Mouse (Mus musculus): Measurements from ENCODE around the gene Zfand6. TPM values are rescaled to one million over a fixed set of nuclear protein-coding genes. Genes with fewer than 3 reads are reported as not detected.

The Zfand6 gene
- polyA plus RNA-seq, 1 experiment from 2014 or later = 208 TPM

DNA sequence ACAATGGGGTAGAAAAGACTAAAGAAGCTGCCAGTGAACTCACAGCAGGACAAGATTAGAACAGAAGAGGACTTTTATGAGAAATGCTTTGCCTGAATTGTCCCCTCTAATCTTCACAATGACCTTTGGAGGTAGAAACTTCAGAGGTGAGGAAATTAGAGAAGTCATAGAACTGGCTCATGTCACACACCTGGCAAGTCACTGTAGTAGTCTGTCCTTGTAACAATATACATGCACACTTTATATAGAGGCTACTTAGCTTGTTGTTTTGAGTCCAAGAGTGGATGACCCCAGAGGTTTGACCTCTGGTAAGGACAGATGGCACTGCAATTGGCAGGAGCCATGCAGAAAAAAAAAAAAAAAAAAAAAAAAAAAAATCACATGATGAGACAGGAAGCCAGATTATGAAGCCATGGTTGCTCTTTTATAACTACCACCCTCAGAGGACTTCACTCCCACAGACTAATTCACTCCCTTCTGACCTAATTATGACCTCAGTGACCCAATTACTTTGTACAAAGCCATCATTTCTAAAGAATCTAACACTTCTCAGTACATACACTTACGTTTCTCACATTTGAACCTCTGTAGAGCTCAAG, 20.1 kb downstream of the Zfand6 start:
- Histone ChIP-seq H3K27ac (ENCODE audit: low read depth, low read length) (no peak overlapping the region), H3K36me3 (ENCODE audit: control insufficient read depth, insufficient read depth, low read length) (no peaks in the 10 kb centered on the region), H3K4me2 (replicated peaks; ENCODE audit: low read depth, low read length) (no peak overlapping the region), H3K4me3 (ENCODE audit: low read depth, low read length) (no peak overlapping the region), H3K9ac (ENCODE audit: low read depth, low read length) (no peak overlapping the region), H3K27me3 (ENCODE audit: control insufficient read depth, insufficient read depth, low read length) (no peaks in the 10 kb centered on the region), H3K4me1 (replicated peaks; ENCODE audit: control insufficient read depth, insufficient read depth, low read length) (no peaks in the 10 kb centered on the region), H3K9me3 (ENCODE audit: control insufficient read depth, low read length) (no peaks in the 10 kb centered on the region)
- ATAC-seq (ENCODE audit: low FRiP score) (no peak), DNase-seq (ENCODE audit: low spot score) (no peak)
- 50% methylated on average over 1 of the region's 1 CpGs for WGBS

DNA sequence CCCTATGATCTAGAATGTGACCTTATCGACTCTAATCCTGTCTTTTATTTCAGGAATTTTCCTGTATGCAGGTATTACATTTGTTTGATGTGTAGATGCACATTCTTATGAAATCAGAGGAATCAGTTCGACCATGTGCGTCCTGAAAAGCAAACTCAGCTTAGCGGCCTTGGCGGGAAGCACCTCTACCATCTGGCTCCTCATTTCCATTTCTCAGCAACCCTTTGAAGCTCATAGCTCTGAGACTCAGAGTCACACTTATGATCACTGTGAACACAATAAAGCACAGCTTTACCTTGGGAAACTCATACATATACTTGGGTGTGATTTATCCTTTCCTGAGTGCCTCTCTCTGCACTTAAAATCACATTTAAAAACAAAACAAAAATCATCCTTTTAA, 21.8 kb downstream of the Zfand6 start:
- H3K4me1 ChIP-seq (replicated peaks; ENCODE audit: control insufficient read depth, insufficient read depth, low read length) = no peaks in the 10 kb centered on the region
- no peak overlapping the region for H3K9ac ChIP-seq (ENCODE audit: low read depth, low read length)
- H3K9me3 ChIP-seq (ENCODE audit: control insufficient read depth, low read length) = no peaks in the 10 kb centered on the region
- no peak overlapping the region for H3K4me2 ChIP-seq (replicated peaks; ENCODE audit: low read depth, low read length)
- H3K27me3 ChIP-seq (ENCODE audit: control insufficient read depth, insufficient read depth, low read length) = no peaks in the 10 kb centered on the region
- 85% methylated on average over 5 of the region's 5 CpGs for WGBS
- no peak overlapping the region for H3K4me3 ChIP-seq (ENCODE audit: low read depth, low read length)
- no peaks in the 10 kb centered on the region for H3K36me3 ChIP-seq (ENCODE audit: control insufficient read depth, insufficient read depth, low read length)
- no peak overlapping the region for H3K27ac ChIP-seq (ENCODE audit: low read depth, low read length)
- ATAC-seq (ENCODE audit: low FRiP score) = no peak
- DNase-seq (ENCODE audit: low spot score) = no peak

DNA sequence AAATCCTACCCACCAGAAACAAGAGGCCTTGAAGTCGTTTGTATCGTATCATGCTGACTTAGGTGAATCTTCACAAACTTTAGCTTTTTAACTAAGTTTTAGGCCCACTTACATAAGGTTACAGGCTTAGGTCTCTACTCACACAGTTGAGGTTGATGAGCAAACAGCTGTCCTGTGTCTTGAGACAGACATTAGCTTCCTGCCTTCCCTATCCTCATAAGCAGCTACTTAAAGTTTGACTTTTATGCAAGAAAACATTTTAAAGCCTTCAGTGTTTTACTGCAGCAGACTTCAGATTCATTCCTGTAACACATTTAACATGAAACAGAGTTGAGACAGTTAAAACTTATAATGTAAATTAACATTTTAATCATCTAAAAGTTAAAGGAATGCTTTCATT, 37.0 kb downstream of the Zfand6 start:
- H3K27me3 ChIP-seq (ENCODE audit: control insufficient read depth, insufficient read depth, low read length) = no peaks in the 10 kb centered on the region
- no peak overlapping the region for H3K27ac ChIP-seq (ENCODE audit: low read depth, low read length)
- no peaks in the 10 kb centered on the region for H3K9me3 ChIP-seq (ENCODE audit: control insufficient read depth, low read length)
- ATAC-seq (ENCODE audit: low FRiP score) = no peak
- DNase-seq (ENCODE audit: low spot score) = no peak
- H3K4me1 ChIP-seq (replicated peaks; ENCODE audit: control insufficient read depth, insufficient read depth, low read length) = no peaks in the 10 kb centered on the region
- no peak overlapping the region for H3K9ac ChIP-seq (ENCODE audit: low read depth, low read length)
- H3K36me3 ChIP-seq (ENCODE audit: control insufficient read depth, insufficient read depth, low read length) = no peaks in the 10 kb centered on the region
- H3K4me2 ChIP-seq (replicated peaks; ENCODE audit: low read depth, low read length) = no peak overlapping the region
- no peak overlapping the region for H3K4me3 ChIP-seq (ENCODE audit: low read depth, low read length)
- 85% methylated on average over 2 of the region's 2 CpGs for WGBS

DNA sequence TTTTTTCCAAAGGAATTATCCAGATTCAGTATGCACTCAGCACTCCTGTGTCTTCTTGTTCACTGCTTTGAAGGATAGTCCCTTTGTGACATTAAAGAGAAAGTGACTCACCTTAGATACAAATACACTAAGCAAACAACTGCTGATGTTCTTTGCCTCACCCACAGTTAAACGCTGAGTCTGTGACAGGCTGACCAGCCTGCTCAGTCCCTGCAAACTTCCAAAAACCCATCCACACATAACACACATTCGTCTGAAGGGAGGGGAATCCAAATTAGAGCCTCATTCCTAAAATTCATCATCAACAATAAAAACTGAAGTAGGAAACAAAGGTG, 37.8 kb downstream of the Zfand6 start:
- Histone ChIP-seq H3K4me3 (ENCODE audit: low read depth, low read length) (no peak overlapping the region), H3K27me3 (ENCODE audit: control insufficient read depth, insufficient read depth, low read length) (no peaks in the 10 kb centered on the region), H3K27ac (ENCODE audit: low read depth, low read length) (no peak overlapping the region), H3K4me2 (replicated peaks; ENCODE audit: low read depth, low read length) (no peak overlapping the region), H3K9me3 (ENCODE audit: control insufficient read depth, low read length) (no peaks in the 10 kb centered on the region), H3K9ac (ENCODE audit: low read depth, low read length) (no peak overlapping the region), H3K36me3 (ENCODE audit: control insufficient read depth, insufficient read depth, low read length) (no peaks in the 10 kb centered on the region), H3K4me1 (replicated peaks; ENCODE audit: control insufficient read depth, insufficient read depth, low read length) (no peaks in the 10 kb centered on the region)
- no peak for DNase-seq (ENCODE audit: low spot score)
- no peak for ATAC-seq (ENCODE audit: low FRiP score)
- 86% methylated on average over 2 of the region's 2 CpGs for whole genome bisulfite sequencing

DNA sequence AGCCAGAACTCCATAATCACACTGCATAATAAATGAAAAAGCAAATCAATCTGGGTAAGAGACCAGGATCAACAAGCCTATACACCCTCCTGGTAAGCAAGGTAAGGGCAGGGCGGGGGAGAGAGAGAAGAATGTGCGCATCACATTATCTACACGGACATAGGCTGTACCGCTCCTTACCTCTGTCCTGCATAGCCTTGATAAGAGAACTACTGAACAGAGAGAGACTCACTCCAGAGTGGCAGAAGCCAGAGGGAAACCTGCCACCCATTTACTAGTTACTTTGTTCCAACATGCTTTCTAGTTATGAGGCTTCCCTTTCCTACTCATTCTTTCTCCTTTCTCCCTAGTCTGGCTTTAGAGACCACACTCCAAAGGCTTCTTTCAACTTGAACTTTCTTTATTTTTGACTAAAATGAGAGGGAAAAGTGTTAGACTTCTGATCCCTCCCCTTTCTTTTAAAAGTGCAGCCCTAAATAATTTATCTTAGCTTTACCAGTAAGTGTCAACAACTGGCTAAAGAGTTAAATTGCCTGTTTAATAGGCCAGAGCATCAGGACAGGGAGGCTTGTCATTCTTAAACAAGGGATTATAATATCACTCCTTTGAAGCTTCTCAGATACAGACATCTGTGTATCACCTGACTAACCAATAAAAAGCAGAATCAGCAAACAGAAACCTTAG, 38.3 kb downstream of the Zfand6 start:
- ATAC-seq (ENCODE audit: low FRiP score) = no peak
- no peak overlapping the region for H3K9ac ChIP-seq (ENCODE audit: low read depth, low read length)
- no peak for DNase-seq (ENCODE audit: low spot score)
- H3K27me3 ChIP-seq (ENCODE audit: control insufficient read depth, insufficient read depth, low read length) = no peaks in the 10 kb centered on the region
- H3K36me3 ChIP-seq (ENCODE audit: control insufficient read depth, insufficient read depth, low read length) = no peaks in the 10 kb centered on the region
- no peaks in the 10 kb centered on the region for H3K4me1 ChIP-seq (replicated peaks; ENCODE audit: control insufficient read depth, insufficient read depth, low read length)
- H3K4me2 ChIP-seq (replicated peaks; ENCODE audit: low read depth, low read length) = no peak overlapping the region
- H3K9me3 ChIP-seq (ENCODE audit: control insufficient read depth, low read length) = no peaks in the 10 kb centered on the region
- 81% methylated on average over 4 of the region's 4 CpGs for WGBS
- no peak overlapping the region for H3K27ac ChIP-seq (ENCODE audit: low read depth, low read length)
- H3K4me3 ChIP-seq (ENCODE audit: low read depth, low read length) = no peak overlapping the region

DNA sequence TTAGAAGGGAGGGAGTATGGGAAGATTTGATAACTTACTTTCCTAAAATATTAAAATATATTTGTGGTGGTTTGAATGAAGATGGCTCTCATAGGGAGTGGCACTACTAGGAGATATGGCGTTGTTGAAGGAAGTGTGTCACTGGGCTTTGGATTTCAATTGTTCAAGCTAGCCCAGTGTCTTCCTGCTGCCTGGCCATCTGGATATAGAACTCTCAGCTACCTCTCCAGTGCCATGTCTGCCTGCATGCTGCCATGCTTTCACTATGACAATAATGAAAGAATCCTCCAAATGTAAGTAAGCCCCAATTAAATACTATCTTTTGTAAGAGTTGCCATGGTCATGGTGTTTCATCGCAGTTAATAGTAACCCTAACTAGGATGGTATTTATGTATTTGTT, 40.7 kb downstream of the Zfand6 start:
- no peaks in the 10 kb centered on the region for H3K9me3 ChIP-seq (ENCODE audit: control insufficient read depth, low read length)
- 96% methylated on average over 2 of the region's 2 CpGs for WGBS
- DNase-seq (ENCODE audit: low spot score) = no peak
- H3K4me3 ChIP-seq (ENCODE audit: low read depth, low read length) = no peak overlapping the region
- ATAC-seq (ENCODE audit: low FRiP score) = no peak
- H3K9ac ChIP-seq (ENCODE audit: low read depth, low read length) = no peak overlapping the region
- H3K27me3 ChIP-seq (ENCODE audit: control insufficient read depth, insufficient read depth, low read length) = no peaks in the 10 kb centered on the region
- H3K36me3 ChIP-seq (ENCODE audit: control insufficient read depth, insufficient read depth, low read length) = no peaks in the 10 kb centered on the region
- H3K4me2 ChIP-seq (replicated peaks; ENCODE audit: low read depth, low read length) = no peak overlapping the region
- no peaks in the 10 kb centered on the region for H3K4me1 ChIP-seq (replicated peaks; ENCODE audit: control insufficient read depth, insufficient read depth, low read length)
- no peak overlapping the region for H3K27ac ChIP-seq (ENCODE audit: low read depth, low read length)

DNA sequence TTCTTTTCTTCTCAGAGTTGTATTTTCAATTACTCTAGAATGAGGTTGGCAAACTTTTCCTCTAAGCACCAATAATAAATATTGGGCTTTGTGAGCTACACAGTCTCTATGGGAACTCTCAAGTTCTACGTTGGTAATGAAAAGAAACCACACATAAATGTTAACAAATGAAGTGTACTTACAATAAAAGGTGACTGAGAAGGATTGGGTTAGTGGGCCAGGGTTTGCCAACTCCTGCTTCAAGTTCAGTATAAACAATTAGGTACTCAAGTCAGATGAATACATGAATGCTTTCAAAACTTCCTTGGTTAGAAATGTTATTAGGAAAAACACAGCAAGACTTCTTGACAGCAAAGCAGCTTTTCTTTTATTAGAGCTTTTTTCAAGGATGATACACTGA, 43.5 kb downstream of the Zfand6 start:
- WGBS = 80% methylated on average over 1 of the region's 1 CpGs
- ATAC-seq (ENCODE audit: low FRiP score) (no peak), DNase-seq (ENCODE audit: low spot score) (no peak)

DNA sequence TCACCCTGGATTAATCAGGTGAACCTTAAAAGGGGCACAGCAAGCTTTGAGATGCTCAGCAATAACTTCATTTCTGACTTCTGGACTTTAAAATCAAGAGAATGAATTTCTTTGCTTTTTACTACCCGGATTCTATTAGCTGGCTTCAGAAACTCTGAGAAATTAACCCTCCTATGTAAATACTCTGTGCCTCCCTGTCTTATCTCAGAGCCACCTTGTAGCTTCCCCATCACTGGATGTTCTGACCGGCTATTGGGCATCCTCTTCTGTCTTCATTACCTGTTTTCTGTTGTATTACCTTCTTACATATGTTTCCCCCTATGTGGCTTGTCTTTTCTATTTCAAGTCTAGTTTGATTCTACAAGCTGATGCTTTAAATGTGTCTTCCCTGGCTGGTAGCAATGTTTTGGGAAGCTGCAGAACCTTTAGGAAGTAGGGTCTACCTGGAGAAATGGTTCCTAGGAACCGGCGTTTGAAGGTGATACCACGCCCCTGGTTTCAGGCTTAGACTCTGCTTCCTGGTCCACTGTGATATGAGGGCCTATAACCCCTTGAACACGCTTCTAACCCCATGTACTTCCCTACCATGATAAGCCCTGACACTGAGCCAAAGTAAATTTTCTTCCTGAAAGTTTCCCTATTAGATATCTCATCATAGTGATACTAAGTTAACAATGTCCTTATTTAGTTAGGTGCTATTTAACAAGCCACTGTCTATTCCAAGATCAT, 46.3 kb downstream of the Zfand6 start:
- DNase-seq (ENCODE audit: low spot score) = no peak
- Histone ChIP-seq H3K27ac (ENCODE audit: low read depth, low read length) (no peak overlapping the region), H3K4me1 (replicated peaks; ENCODE audit: control insufficient read depth, insufficient read depth, low read length) (no peaks in the 10 kb centered on the region), H3K36me3 (ENCODE audit: control insufficient read depth, insufficient read depth, low read length) (no peaks in the 10 kb centered on the region), H3K27me3 (ENCODE audit: control insufficient read depth, insufficient read depth, low read length) (no peaks in the 10 kb centered on the region), H3K4me2 (replicated peaks; ENCODE audit: low read depth, low read length) (no peak overlapping the region), H3K4me3 (ENCODE audit: low read depth, low read length) (no peak overlapping the region), H3K9me3 (ENCODE audit: control insufficient read depth, low read length) (no peaks in the 10 kb centered on the region), H3K9ac (ENCODE audit: low read depth, low read length) (no peak overlapping the region)
- 92% methylated on average over 6 of the region's 6 CpGs for WGBS
- ATAC-seq (ENCODE audit: low FRiP score) = no peak

More for the DNA sequence above, 43.5 kb downstream of the Zfand6 start:
- no peaks in the 10 kb centered on the region for H3K36me3 ChIP-seq (ENCODE audit: control insufficient read depth, insufficient read depth, low read length)
- no peak overlapping the region for H3K4me3 ChIP-seq (ENCODE audit: low read depth, low read length)
- no peak overlapping the region for H3K27ac ChIP-seq (ENCODE audit: low read depth, low read length)
- no peak overlapping the region for H3K4me2 ChIP-seq (replicated peaks; ENCODE audit: low read depth, low read length)
- no peaks in the 10 kb centered on the region for H3K9me3 ChIP-seq (ENCODE audit: control insufficient read depth, low read length)
- H3K27me3 ChIP-seq (ENCODE audit: control insufficient read depth, insufficient read depth, low read length) = no peaks in the 10 kb centered on the region
- H3K4me1 ChIP-seq (replicated peaks; ENCODE audit: control insufficient read depth, insufficient read depth, low read length) = no peaks in the 10 kb centered on the region
- no peak overlapping the region for H3K9ac ChIP-seq (ENCODE audit: low read depth, low read length)

Data from hindbrain, embryonic 11.5 days (tissue).